Mouse (Mus musculus): ENCODE results near the gene Stk10. TPM values are rescaled to one million over a fixed set of nuclear protein-coding genes. Genes with fewer than 3 reads are reported as not detected.
"Not testable (repeated sequence)": the region's sequence is repeated elsewhere in the genome, so short reads cannot be mapped to it uniquely, and the experiment has no call there.

Stk10 gene
- polyA plus RNA-seq, 1 experiment from 2014 or later: 1.4 TPM

GRCm38 (mm10) chr11:32618036-32618435, 84.9 kb downstream of the Stk10 start:
- 91% methylated on average over 1 of the region's 1 CpGs for WGBS
- DNase-seq (no peak), ATAC-seq (ENCODE audit: low FRiP score, low TSS enrichment) (no peak)
- Histone ChIP-seq H3K27ac (replicated peaks; ENCODE audit: low read depth, low read length) (no peak overlapping the region), H3K4me2 (ENCODE audit: low read length) (no peak overlapping the region), H3K36me3 (ENCODE audit: control insufficient read depth, insufficient read depth, low read length) (no peaks in the 10 kb centered on the region), H3K4me3 (replicated peaks; ENCODE audit: low read depth, low read length) (no peak overlapping the region), H3K27me3 (ENCODE audit: control insufficient read depth, insufficient read depth, low read length) (no peaks in the 10 kb centered on the region), H3K9me3 (ENCODE audit: control insufficient read depth, low read length) (no peaks in the 10 kb centered on the region), H3K9ac (replicated peaks; ENCODE audit: low read length) (no peak overlapping the region), H3K4me1 (ENCODE audit: control insufficient read depth, insufficient read depth, low read length) (no peaks in the 10 kb centered on the region)

- H3K27ac ChIP-seq (replicated peaks; ENCODE audit: low read depth, low read length); DNase-seq; H3K4me1 ChIP-seq (ENCODE audit: control insufficient read depth, insufficient read depth, low read length); H3K9me3 ChIP-seq (ENCODE audit: control insufficient read depth, low read length); H3K4me2 ChIP-seq (ENCODE audit: low read length); ATAC-seq (ENCODE audit: low FRiP score, low TSS enrichment); H3K36me3 ChIP-seq (ENCODE audit: control insufficient read depth, insufficient read depth, low read length); H3K27me3 ChIP-seq (ENCODE audit: control insufficient read depth, insufficient read depth, low read length); H3K4me3 ChIP-seq (replicated peaks; ENCODE audit: low read depth, low read length); H3K9ac ChIP-seq (replicated peaks; ENCODE audit: low read length): not testable (repeated sequence)
- WGBS: 85% methylated on average over 5 of the region's 5 CpGs
Observed at GRCm38 (mm10) chr11:32618641-32619040, 85.5 kb downstream of the Stk10 start.

GRCm38 (mm10) chr11:32619257-32619816, 86.2 kb downstream of the Stk10 start:
- ATAC-seq (ENCODE audit: low FRiP score, low TSS enrichment) (0 out of 2 replicates have a peak, but pooled peaks have one; percentile 11), DNase-seq (peak; percentile 39)
- Histone ChIP-seq H3K36me3 (ENCODE audit: control insufficient read depth, insufficient read depth, low read length) (no peaks in the 10 kb centered on the region), H3K4me1 (ENCODE audit: control insufficient read depth, insufficient read depth, low read length) (no peaks in the 10 kb centered on the region), H3K4me2 (ENCODE audit: low read length) (no peak overlapping the region), H3K9ac (replicated peaks; ENCODE audit: low read length) (no peak overlapping the region), H3K27ac (replicated peaks; ENCODE audit: low read depth, low read length) (0 out of 2 replicates have a peak overlapping the region, but pooled peaks have one; percentile 5), H3K4me3 (replicated peaks; ENCODE audit: low read depth, low read length) (no peak overlapping the region), H3K9me3 (ENCODE audit: control insufficient read depth, low read length) (no peaks in the 10 kb centered on the region), H3K27me3 (ENCODE audit: control insufficient read depth, insufficient read depth, low read length) (no peaks in the 10 kb centered on the region)
- WGBS: 64% methylated on average over 8 of the region's 8 CpGs

GRCm38 (mm10) chr11:32619866-32620456, 86.9 kb downstream of the Stk10 start:
- H3K36me3 ChIP-seq (ENCODE audit: control insufficient read depth, insufficient read depth, low read length): no peaks in the 10 kb centered on the region
- H3K4me2 ChIP-seq (ENCODE audit: low read length): no peak overlapping the region
- no peaks in the 10 kb centered on the region for H3K4me1 ChIP-seq (ENCODE audit: control insufficient read depth, insufficient read depth, low read length)
- no peak overlapping the region for H3K4me3 ChIP-seq (replicated peaks; ENCODE audit: low read depth, low read length)
- DNase-seq (no peak), ATAC-seq (ENCODE audit: low FRiP score, low TSS enrichment) (no peak)
- H3K9me3 ChIP-seq (ENCODE audit: control insufficient read depth, low read length): no peaks in the 10 kb centered on the region
- no peaks in the 10 kb centered on the region for H3K27me3 ChIP-seq (ENCODE audit: control insufficient read depth, insufficient read depth, low read length)
- 68% methylated on average over 6 of the region's 6 CpGs for WGBS
- H3K9ac ChIP-seq (replicated peaks; ENCODE audit: low read length): no peak overlapping the region
- no peak overlapping the region for H3K27ac ChIP-seq (replicated peaks; ENCODE audit: low read depth, low read length)

DNA sequence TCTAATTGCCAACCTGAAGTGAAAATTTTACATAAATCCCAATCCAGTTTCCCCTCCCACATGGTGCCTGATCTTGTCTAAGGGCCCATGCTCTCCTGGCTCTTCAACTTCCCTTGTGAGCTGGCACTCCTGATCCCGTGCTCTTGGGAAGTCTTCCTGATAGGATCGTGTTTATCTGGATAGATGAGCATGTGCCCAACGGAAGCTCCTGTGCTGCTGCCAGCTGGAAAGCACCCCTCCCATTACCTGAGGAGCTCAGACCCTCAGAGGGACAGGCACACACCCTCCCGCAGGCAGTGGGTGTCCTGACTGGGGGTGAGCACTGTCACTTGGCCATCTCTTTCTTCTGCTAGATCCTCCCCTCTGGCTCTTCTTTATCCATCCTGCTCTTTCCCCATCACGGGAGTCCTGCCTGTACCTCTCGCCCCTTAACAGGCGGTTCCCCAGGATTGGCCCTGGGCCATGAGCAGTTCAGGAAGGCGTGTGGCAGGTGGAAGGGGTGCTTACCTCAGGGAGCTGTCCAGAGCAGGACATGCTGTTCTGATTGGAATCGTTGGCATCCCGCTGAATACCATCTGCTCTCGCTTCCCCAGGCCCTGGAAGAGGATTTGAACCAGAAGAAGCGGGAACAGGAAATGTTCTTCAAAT, 88.8 kb downstream of the Stk10 start:
- Histone ChIP-seq H3K4me3 (replicated peaks; ENCODE audit: low read depth, low read length) (no peak overlapping the region), H3K9me3 (ENCODE audit: control insufficient read depth, low read length) (no peaks in the 10 kb centered on the region), H3K27me3 (ENCODE audit: control insufficient read depth, insufficient read depth, low read length) (no peaks in the 10 kb centered on the region), H3K4me2 (ENCODE audit: low read length) (no peak overlapping the region), H3K9ac (replicated peaks; ENCODE audit: low read length) (no peak overlapping the region), H3K27ac (replicated peaks; ENCODE audit: low read depth, low read length) (no peak overlapping the region), H3K4me1 (ENCODE audit: control insufficient read depth, insufficient read depth, low read length) (no peaks in the 10 kb centered on the region), H3K36me3 (ENCODE audit: control insufficient read depth, insufficient read depth, low read length) (no peaks in the 10 kb centered on the region)
- no peak for ATAC-seq (ENCODE audit: low FRiP score, low TSS enrichment)
- WGBS: 81% methylated on average over 12 of the region's 12 CpGs
- no peak for DNase-seq

GRCm38 (mm10) chr11:32622479-32623190, 89.5 kb downstream of the Stk10 start:
- no peaks in the 10 kb centered on the region for H3K27me3 ChIP-seq (ENCODE audit: control insufficient read depth, insufficient read depth, low read length)
- DNase-seq (no peak), ATAC-seq (ENCODE audit: low FRiP score, low TSS enrichment) (no peak)
- no peaks in the 10 kb centered on the region for H3K4me1 ChIP-seq (ENCODE audit: control insufficient read depth, insufficient read depth, low read length)
- no peak overlapping the region for H3K4me2 ChIP-seq (ENCODE audit: low read length)
- no peak overlapping the region for H3K4me3 ChIP-seq (replicated peaks; ENCODE audit: low read depth, low read length)
- H3K9ac ChIP-seq (replicated peaks; ENCODE audit: low read length): no peak overlapping the region
- H3K27ac ChIP-seq (replicated peaks; ENCODE audit: low read depth, low read length): no peak overlapping the region
- H3K36me3 ChIP-seq (ENCODE audit: control insufficient read depth, insufficient read depth, low read length): no peaks in the 10 kb centered on the region
- H3K9me3 ChIP-seq (ENCODE audit: control insufficient read depth, low read length): no peaks in the 10 kb centered on the region
- WGBS: 85% methylated on average over 13 of the region's 13 CpGs

DNA sequence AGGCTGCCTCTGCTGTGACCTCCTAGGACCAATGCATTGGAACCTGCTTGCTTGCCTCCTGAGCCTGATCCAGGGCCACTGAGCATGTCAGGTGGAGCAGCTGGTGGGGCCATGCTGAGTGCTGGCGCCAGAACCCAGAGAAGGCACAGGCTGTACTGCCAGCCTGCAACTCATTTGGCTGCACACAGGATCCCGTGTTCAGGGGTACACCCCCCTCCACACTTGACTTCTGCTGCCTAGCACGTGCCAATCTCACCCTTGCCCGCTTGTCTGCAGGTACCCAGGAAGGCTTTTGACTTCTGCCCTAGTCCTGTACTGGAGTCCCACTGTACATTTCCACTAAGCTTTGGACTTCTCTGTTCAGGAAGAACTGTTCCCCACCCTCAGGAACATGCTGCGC, 90.1 kb downstream of the Stk10 start:
- H3K27me3 ChIP-seq (ENCODE audit: control insufficient read depth, insufficient read depth, low read length): no peaks in the 10 kb centered on the region
- no peak overlapping the region for H3K4me3 ChIP-seq (replicated peaks; ENCODE audit: low read depth, low read length)
- H3K4me2 ChIP-seq (ENCODE audit: low read length): no peak overlapping the region
- H3K36me3 ChIP-seq (ENCODE audit: control insufficient read depth, insufficient read depth, low read length): no peaks in the 10 kb centered on the region
- no peak for ATAC-seq (ENCODE audit: low FRiP score, low TSS enrichment)
- no peak overlapping the region for H3K9ac ChIP-seq (replicated peaks; ENCODE audit: low read length)
- no peak overlapping the region for H3K27ac ChIP-seq (replicated peaks; ENCODE audit: low read depth, low read length)
- no peaks in the 10 kb centered on the region for H3K9me3 ChIP-seq (ENCODE audit: control insufficient read depth, low read length)
- no peak for DNase-seq
- 76% methylated on average over 5 of the region's 5 CpGs for WGBS
- H3K4me1 ChIP-seq (ENCODE audit: control insufficient read depth, insufficient read depth, low read length): no peaks in the 10 kb centered on the region

DNA sequence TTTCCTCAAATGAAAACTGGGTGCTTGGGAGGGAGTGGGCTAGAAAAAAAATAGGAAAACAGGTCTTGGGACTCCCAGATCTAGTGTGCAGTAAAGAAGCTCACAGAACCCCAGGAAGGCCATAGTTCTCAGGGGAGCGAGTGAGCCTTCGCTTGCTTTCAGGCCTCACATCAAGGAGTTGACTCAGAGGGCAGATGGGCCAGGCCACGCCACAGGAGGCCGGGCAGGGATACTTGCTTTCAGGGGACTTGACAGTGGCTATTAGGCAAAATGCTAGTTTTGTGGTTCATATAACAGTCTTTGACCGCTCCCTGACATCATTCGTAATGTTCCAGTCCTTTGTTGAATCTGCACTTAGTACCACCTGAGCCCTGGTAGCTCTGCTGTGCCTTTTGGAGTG, 90.8 kb downstream of the Stk10 start:
- H3K4me1 ChIP-seq (ENCODE audit: control insufficient read depth, insufficient read depth, low read length): no peaks in the 10 kb centered on the region
- DNase-seq (no peak), ATAC-seq (ENCODE audit: low FRiP score, low TSS enrichment) (no peak)
- no peak overlapping the region for H3K27ac ChIP-seq (replicated peaks; ENCODE audit: low read depth, low read length)
- H3K9ac ChIP-seq (replicated peaks; ENCODE audit: low read length): no peak overlapping the region
- H3K27me3 ChIP-seq (ENCODE audit: control insufficient read depth, insufficient read depth, low read length): no peaks in the 10 kb centered on the region
- H3K9me3 ChIP-seq (ENCODE audit: control insufficient read depth, low read length): no peaks in the 10 kb centered on the region
- no peaks in the 10 kb centered on the region for H3K36me3 ChIP-seq (ENCODE audit: control insufficient read depth, insufficient read depth, low read length)
- H3K4me2 ChIP-seq (ENCODE audit: low read length): no peak overlapping the region
- no peak overlapping the region for H3K4me3 ChIP-seq (replicated peaks; ENCODE audit: low read depth, low read length)
- WGBS: 71% methylated on average over 6 of the region's 6 CpGs

All from midbrain, embryonic 14.5 days (tissue).